Mouse (Mus musculus) ES-Bruce4 (cell line): ENCODE measurements around the gene Zfp385b. TPM values are rescaled to one million over a fixed set of nuclear protein-coding genes. Genes with fewer than 3 reads are reported as not detected.

ENCODE experiments used
- H3K27ac ChIP-seq: 2 replicates; pipeline ENCODE4 v1.5.1; 2012; ENCODE audit warnings: low read length, inconsistent platforms; ENCODE audit not compliant: insufficient read depth
- H3K27me3 ChIP-seq: 2 replicates; pipeline ENCODE4 v1.6.1; 2012; ENCODE audit warnings: mild to moderate bottlenecking, low read length, inconsistent platforms; ENCODE audit not compliant: control insufficient read depth, poor library complexity, insufficient read depth, severe bottlenecking
- H3K36me3 ChIP-seq: 2 replicates; pipeline ENCODE4 v1.6.1; 2012; ENCODE audit warnings: inconsistent platforms, mild to moderate bottlenecking, low read length, moderate library complexity; ENCODE audit not compliant: control insufficient read depth, poor library complexity, insufficient read depth, severe bottlenecking
- H3K4me1 ChIP-seq: one replicate; pipeline ENCODE4 v1.8.1; 2011; ENCODE audit warnings: low read length; ENCODE audit not compliant: control insufficient read depth, insufficient read depth
- H3K4me3 ChIP-seq: 2 replicates; pipeline ENCODE4 v1.5.1; 2011; ENCODE audit warnings: low read depth, mild to moderate bottlenecking, low read length
- H3K9ac ChIP-seq: 2 replicates; pipeline ENCODE4 v1.6.1; 2012; ENCODE audit warnings: low read depth, mild to moderate bottlenecking, inconsistent platforms; ENCODE audit not compliant: poor library complexity, severe bottlenecking
- H3K9me3 ChIP-seq: replicated peaks from 2 replicates; pipeline ENCODE4 v1.6.1; 2012; ENCODE audit warnings: mild to moderate bottlenecking, low read length, inconsistent platforms; ENCODE audit not compliant: control insufficient read depth, poor library complexity, insufficient read depth, severe bottlenecking
- CTCF ChIP-seq: IDR thresholded peaks from one replicate; pipeline ENCODE4 v1.8.1; 2011; ENCODE audit warnings: low read depth, low read length
- EP300 ChIP-seq: IDR thresholded peaks from 2 replicates; pipeline ENCODE4 v1.6.1; 2011; ENCODE audit warnings: low read depth, low read length; ENCODE audit not compliant: insufficient read depth
- POLR2A ChIP-seq: IDR thresholded peaks from one replicate; pipeline ENCODE4 v1.8.1; 2011; ENCODE audit warnings: low read length; ENCODE audit not compliant: insufficient read depth
- polyA plus RNA-seq: library from polyadenylated mRNA; stranded (reverse); fragments of >200 nt; gene quantifications from 2 replicates; pipeline ENCODE4 v1.2.4, GENCODE M21; 2011; ENCODE audit warnings: low read depth; ENCODE audit not compliant: missing spikeins, insufficient read depth, insufficient read length

The Zfp385b gene
- polyA plus RNA-seq, 1 experiment, result not detected

GRCm38 (mm10) chr2:77497942-77498341 lies 321.5 kb downstream of the Zfp385b start:
- Histone ChIP-seq H3K36me3 (no peaks in the 10 kb centered on the region), H3K9ac (no peak overlapping the region), H3K27me3 (0 out of 2 replicates have a peak, but pooled peaks cover 1% of the 10 kb centered on the region), H3K27ac (no peak overlapping the region), H3K4me3 (no peak overlapping the region), H3K4me1 (no peaks in the 10 kb centered on the region), H3K9me3 (no peaks in the 10 kb centered on the region)
- no peak for TF ChIP-seq POLR2A
- TF ChIP-seq EP300, result no peak
- TF ChIP-seq CTCF, result no peak

DNA sequence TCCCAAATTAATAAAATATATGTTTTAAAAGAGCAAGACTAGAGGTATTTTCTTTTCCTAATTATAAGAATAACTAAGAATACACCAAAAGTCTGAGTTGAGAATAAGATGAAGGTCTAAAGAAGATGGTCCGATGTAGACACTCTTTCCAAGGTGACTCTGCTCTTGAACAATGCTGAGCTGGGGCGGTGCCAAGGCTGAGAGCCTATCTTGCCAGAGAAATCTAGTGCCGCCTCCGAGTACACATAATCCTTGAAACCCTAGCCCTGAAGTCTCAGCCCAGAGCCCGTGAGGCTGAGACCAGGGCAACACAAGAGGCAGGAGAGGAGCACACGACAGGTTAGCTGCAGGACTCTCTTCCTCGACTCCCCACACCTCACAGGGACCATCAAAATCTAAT lies 323.4 kb downstream of the Zfp385b start:
- Histone ChIP-seq H3K4me3 (no peak overlapping the region), H3K4me1 (no peaks in the 10 kb centered on the region), H3K27me3 (0 out of 2 replicates have a peak, but pooled peaks cover 1% of the 10 kb centered on the region), H3K9me3 (no peaks in the 10 kb centered on the region), H3K9ac (no peak overlapping the region), H3K27ac (no peak overlapping the region), H3K36me3 (no peaks in the 10 kb centered on the region)
- TF ChIP-seq EP300 (no peak), CTCF (no peak), POLR2A (no peak)

- Histone ChIP-seq H3K36me3 (no peaks in the 10 kb centered on the region), H3K4me1 (no peaks in the 10 kb centered on the region), H3K4me3 (no peak overlapping the region), H3K9ac (no peak overlapping the region), H3K27ac (no peak overlapping the region), H3K27me3 (0 out of 2 replicates have a peak, but pooled peaks cover 1% of the 10 kb centered on the region), H3K9me3 (no peaks in the 10 kb centered on the region)
- no peak for TF ChIP-seq EP300
- no peak for TF ChIP-seq CTCF
- TF ChIP-seq POLR2A, result no peak
Measured at GRCm38 (mm10) chr2:77495344-77495743, 324.1 kb downstream of the Zfp385b start.

DNA sequence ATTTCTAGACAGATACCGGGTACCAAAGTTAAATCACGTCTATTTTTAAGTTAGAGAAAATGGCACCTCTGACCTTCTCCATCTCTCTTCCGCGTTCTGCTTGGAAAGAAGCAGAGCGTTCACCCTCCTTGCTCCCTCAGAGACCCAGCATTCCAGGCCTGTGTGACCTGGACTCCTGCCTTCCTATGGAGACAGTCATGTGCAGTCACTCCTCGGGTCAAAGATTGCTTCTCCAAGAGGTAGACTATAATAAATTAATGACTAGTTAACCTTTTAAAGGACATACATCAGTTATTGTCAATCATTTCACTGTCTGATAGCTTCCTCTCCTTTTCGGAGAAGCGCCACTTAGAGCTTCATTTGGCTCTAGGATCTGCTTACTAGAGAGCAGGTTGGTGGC lies 325.7 kb downstream of the Zfp385b start:
- Histone ChIP-seq H3K36me3 (no peaks in the 10 kb centered on the region), H3K27me3 (0 out of 2 replicates have a peak, but pooled peaks cover 1% of the 10 kb centered on the region), H3K9me3 (no peaks in the 10 kb centered on the region), H3K9ac (no peak overlapping the region), H3K4me1 (no peaks in the 10 kb centered on the region), H3K27ac (no peak overlapping the region), H3K4me3 (no peak overlapping the region)
- TF ChIP-seq CTCF (no peak), POLR2A (no peak), EP300 (no peak)

DNA sequence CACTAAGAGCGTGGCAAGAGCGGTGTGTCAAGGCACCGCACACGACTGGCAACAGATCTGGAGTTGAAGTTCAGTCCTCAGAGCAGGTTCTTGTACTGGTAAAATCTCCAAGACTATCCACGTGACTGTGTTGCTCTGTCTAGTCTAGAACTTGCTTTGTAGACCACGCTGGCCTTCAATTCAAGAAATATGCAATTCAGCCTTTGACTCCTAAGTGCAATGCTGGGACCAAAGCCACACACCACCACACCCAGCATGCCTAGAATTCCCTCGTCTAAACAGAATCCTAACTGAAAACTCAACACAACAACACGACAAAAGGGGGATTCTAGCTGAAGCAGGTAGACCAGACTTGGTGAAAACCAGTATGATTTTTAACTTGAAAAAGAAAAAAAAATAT lies 332.3 kb downstream of the Zfp385b start:
- Histone ChIP-seq H3K4me1 (no peaks in the 10 kb centered on the region), H3K27ac (no peak overlapping the region), H3K9ac (no peak overlapping the region), H3K9me3 (no peaks in the 10 kb centered on the region), H3K27me3 (no peaks in the 10 kb centered on the region), H3K36me3 (no peaks in the 10 kb centered on the region), H3K4me3 (no peak overlapping the region)
- TF ChIP-seq CTCF (no peak), EP300 (no peak), POLR2A (no peak)

DNA sequence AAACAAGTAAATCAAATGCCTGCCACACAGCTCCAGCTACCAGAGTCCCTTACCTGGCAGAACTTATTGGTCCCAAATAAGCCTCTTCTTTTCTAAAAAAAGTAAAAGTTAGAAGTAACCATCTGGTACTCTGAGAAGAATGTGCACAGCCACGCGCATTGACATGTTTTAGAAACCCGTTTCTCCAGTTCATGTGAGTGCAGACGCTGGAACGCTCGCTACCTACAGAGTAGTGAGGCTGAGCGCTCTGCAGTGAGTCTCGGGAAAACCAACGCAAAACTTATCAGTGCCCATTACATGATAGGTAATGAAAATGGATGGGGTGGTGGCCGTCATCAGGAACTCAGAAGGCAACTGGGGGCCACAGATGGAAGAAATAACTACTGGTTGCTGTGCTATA lies 338.2 kb downstream of the Zfp385b start:
- Histone ChIP-seq H3K4me3 (no peak overlapping the region), H3K27me3 (no peaks in the 10 kb centered on the region), H3K9me3 (no peaks in the 10 kb centered on the region), H3K4me1 (no peaks in the 10 kb centered on the region), H3K9ac (no peak overlapping the region), H3K36me3 (no peaks in the 10 kb centered on the region), H3K27ac (no peak overlapping the region)
- TF ChIP-seq EP300, result no peak
- no peak for TF ChIP-seq CTCF
- TF ChIP-seq POLR2A, result no peak

DNA sequence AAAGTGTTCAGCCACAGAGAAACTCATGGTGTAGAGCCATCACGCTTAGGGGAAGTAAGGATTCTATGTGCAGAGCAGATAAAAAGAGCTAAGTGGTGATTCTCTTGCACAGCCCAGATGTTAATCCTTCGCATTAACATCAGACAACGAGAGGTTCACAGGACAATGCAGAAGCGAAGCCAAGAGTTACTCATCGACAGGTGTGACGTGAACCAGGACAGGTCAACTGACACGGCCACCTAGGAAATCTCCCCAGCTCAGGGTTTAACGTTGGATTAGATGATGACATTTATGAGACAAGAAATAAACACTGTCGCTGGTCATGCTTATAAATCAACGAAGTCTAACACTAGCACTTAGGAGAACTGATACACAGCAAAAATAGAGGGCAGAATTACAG lies 341.9 kb downstream of the Zfp385b start:
- Histone ChIP-seq H3K4me3 (no peak overlapping the region), H3K9me3 (0 out of 2 replicates have a peak, but pooled peaks cover 4% of the 10 kb centered on the region), H3K27ac (no peak overlapping the region), H3K9ac (no peak overlapping the region), H3K27me3 (no peaks in the 10 kb centered on the region), H3K4me1 (no peaks in the 10 kb centered on the region), H3K36me3 (no peaks in the 10 kb centered on the region)
- TF ChIP-seq CTCF (no peak), EP300 (no peak), POLR2A (no peak)
